Mouse (Mus musculus): ENCODE measurements at regions not wholly inside any gene's neighbourhood (a gene's known extent, or its start where the extent isn't known, plus 50 kb on each side); places are given as distances from the start of the nearest gene placed in this dataset.
"Not testable (repeated sequence)": the region's sequence is repeated elsewhere in the genome, so short reads cannot be mapped to it uniquely, and the experiment has no call there.

DNA sequence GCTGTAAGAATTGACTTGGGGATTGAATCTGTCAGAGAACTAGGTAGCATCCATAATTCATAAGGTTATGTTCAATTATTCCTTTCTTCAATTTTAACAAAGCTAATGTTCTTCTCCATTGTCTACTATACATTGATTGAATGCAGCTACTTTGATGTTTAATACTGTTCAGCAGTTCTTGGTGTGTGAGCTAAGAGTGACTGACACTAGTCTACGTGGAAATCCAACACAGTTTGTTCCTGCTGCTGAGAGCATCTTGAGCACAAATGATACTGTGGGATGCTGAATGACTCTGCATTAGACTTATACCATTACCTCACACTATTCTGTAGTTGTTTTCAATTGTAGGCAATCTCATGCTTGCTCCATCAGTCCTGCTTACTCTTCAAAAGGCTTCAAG lies 249.4 kb upstream of the Akr1e1 start:
- no peak overlapping the region for H3K27ac ChIP-seq (ENCODE audit: low read depth, low read length)
- no peak overlapping the region for H3K4me3 ChIP-seq (ENCODE audit: low read length)
- H3K4me1 ChIP-seq (ENCODE audit: control insufficient read depth, insufficient read depth, low read length): no peaks in the 10 kb centered on the region
- no peaks in the 10 kb centered on the region for H3K36me3 ChIP-seq (ENCODE audit: control insufficient read depth, insufficient read depth, low read length)
- no peaks in the 10 kb centered on the region for H3K27me3 ChIP-seq (ENCODE audit: control insufficient read depth, insufficient read depth, low read length)
- H3K4me2 ChIP-seq (replicated peaks; ENCODE audit: low read depth, low read length): no peak overlapping the region
- no peaks in the 10 kb centered on the region for H3K9me3 ChIP-seq (ENCODE audit: control insufficient read depth, low read length)
- WGBS: 78% methylated on average over 1 of the region's 1 CpGs
- ATAC-seq (ENCODE audit: low FRiP score, low TSS enrichment): no peak
- H3K9ac ChIP-seq (ENCODE audit: low read depth, low read length): no peak overlapping the region

DNA sequence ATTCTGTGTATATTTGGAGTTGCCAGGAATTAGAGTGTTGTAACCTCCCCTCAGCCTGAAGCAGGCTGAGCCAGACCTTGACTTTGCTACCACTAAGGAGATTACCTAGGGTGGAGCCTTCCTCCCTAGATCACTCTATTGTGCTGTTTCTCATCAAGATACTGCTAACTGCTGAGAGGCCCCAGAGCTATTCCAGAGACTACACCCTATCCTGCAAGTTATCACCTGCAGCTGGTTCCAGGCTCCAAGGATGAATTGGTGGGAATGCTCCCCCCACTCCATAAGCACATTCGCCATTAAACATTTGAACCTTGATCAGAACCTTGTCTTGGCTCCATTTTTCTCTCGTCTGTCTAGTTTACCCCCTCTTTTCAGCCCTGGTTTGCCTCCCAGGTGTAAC lies 230.5 kb upstream of the Akr1e1 start:
- not testable (repeated sequence) for H3K27me3 ChIP-seq (ENCODE audit: control insufficient read depth, insufficient read depth, low read length); H3K4me2 ChIP-seq (replicated peaks; ENCODE audit: low read depth, low read length); H3K4me1 ChIP-seq (ENCODE audit: control insufficient read depth, insufficient read depth, low read length); H3K27ac ChIP-seq (ENCODE audit: low read depth, low read length); H3K9me3 ChIP-seq (ENCODE audit: control insufficient read depth, low read length); H3K9ac ChIP-seq (ENCODE audit: low read depth, low read length); H3K4me3 ChIP-seq (ENCODE audit: low read length); H3K36me3 ChIP-seq (ENCODE audit: control insufficient read depth, insufficient read depth, low read length); ATAC-seq (ENCODE audit: low FRiP score, low TSS enrichment)
- WGBS: 84% methylated on average over 2 of the region's 2 CpGs

- Histone ChIP-seq H3K4me3 (ENCODE audit: low read length) (no peak overlapping the region), H3K9me3 (ENCODE audit: control insufficient read depth, low read length) (no peaks in the 10 kb centered on the region), H3K4me2 (replicated peaks; ENCODE audit: low read depth, low read length) (no peak overlapping the region), H3K27me3 (ENCODE audit: control insufficient read depth, insufficient read depth, low read length) (no peaks in the 10 kb centered on the region), H3K9ac (ENCODE audit: low read depth, low read length) (no peak overlapping the region), H3K27ac (ENCODE audit: low read depth, low read length) (no peak overlapping the region), H3K36me3 (ENCODE audit: control insufficient read depth, insufficient read depth, low read length) (no peaks in the 10 kb centered on the region), H3K4me1 (ENCODE audit: control insufficient read depth, insufficient read depth, low read length) (no peaks in the 10 kb centered on the region)
- ATAC-seq (ENCODE audit: low FRiP score, low TSS enrichment): no peak
- 89% methylated on average over 3 of the region's 3 CpGs for WGBS
Measured at GRCm38 (mm10) chr13:4826756-4827155, 217.8 kb upstream of the Akr1e1 start.

DNA sequence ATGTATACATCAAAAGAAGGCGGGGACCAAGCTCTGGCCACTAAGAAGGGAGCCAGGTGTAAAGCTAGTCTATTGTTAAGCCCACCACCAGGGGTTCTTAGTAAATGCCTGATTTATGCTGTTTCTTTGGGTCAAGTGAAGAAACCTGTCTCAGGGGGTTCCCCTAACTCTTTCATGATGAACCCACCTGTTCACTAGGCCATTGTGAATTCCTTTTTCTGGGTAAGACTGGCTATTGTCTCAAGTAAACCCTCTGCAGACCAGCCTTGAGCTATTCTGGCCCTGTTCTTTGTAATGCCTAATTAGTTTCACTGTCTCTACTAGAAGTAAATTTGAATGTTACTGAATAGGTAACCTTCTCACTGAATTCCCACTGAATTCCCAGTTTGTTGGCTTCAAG lies 216.8 kb upstream of the Akr1e1 start:
- H3K4me1 ChIP-seq (ENCODE audit: control insufficient read depth, insufficient read depth, low read length); ATAC-seq (ENCODE audit: low FRiP score, low TSS enrichment); H3K36me3 ChIP-seq (ENCODE audit: control insufficient read depth, insufficient read depth, low read length); H3K4me2 ChIP-seq (replicated peaks; ENCODE audit: low read depth, low read length); H3K27me3 ChIP-seq (ENCODE audit: control insufficient read depth, insufficient read depth, low read length); H3K27ac ChIP-seq (ENCODE audit: low read depth, low read length); H3K9me3 ChIP-seq (ENCODE audit: control insufficient read depth, low read length); H3K9ac ChIP-seq (ENCODE audit: low read depth, low read length); H3K4me3 ChIP-seq (ENCODE audit: low read length): not testable (repeated sequence)
- WGBS: 97% methylated on average over 1 of the region's 1 CpGs

DNA sequence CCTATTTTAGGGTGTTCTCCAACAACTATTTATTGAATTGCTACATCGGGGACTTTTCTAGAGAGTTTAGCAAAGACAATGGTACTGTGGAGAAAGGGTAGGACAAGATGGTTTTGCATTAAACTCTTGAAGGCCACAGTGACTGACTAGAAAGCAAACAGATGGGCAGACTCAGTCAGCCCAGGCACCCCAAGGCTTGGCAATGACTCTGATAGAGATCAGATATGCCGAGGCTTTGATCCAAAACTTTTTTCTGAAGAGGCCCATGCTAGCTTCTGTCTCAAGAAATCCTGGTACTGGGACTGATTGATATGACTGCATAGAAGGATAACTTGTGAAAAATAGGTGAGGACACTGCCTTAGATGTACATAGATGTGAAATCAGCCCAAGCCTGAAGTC lies 197.9 kb upstream of the Akr1e1 start:
- 83% methylated on average over 2 of the region's 2 CpGs for WGBS
- no peak overlapping the region for H3K9ac ChIP-seq (ENCODE audit: low read depth, low read length)
- no peak overlapping the region for H3K4me3 ChIP-seq (ENCODE audit: low read length)
- no peaks in the 10 kb centered on the region for H3K9me3 ChIP-seq (ENCODE audit: control insufficient read depth, low read length)
- no peaks in the 10 kb centered on the region for H3K4me1 ChIP-seq (ENCODE audit: control insufficient read depth, insufficient read depth, low read length)
- H3K27ac ChIP-seq (ENCODE audit: low read depth, low read length): no peak overlapping the region
- H3K27me3 ChIP-seq (ENCODE audit: control insufficient read depth, insufficient read depth, low read length): no peaks in the 10 kb centered on the region
- no peak for ATAC-seq (ENCODE audit: low FRiP score, low TSS enrichment)
- H3K4me2 ChIP-seq (replicated peaks; ENCODE audit: low read depth, low read length): no peak overlapping the region
- H3K36me3 ChIP-seq (ENCODE audit: control insufficient read depth, insufficient read depth, low read length): no peaks in the 10 kb centered on the region

DNA sequence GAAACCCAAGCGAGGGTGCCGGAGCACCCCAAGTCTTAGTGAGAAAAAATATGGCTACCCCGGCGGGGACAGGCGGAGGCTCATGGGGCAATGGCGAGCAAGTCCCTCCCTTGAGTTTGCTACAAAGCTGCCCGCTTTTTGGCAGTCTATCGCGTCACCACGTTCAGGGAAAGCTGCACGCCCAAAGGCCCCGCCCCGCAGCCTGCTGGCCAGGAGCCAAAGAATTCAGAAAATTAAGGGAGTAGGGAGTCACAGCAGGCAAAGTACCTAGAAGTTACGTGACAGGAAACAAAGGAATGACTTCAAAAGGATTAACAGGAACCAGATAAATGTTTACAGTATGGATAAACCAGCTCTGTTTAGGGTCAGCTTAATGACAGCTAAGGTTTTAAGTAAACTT lies 191.7 kb upstream of the Akr1e1 start:
- ATAC-seq (ENCODE audit: low FRiP score, low TSS enrichment): no peak
- WGBS: 89% methylated on average over 14 of the region's 14 CpGs

DNA sequence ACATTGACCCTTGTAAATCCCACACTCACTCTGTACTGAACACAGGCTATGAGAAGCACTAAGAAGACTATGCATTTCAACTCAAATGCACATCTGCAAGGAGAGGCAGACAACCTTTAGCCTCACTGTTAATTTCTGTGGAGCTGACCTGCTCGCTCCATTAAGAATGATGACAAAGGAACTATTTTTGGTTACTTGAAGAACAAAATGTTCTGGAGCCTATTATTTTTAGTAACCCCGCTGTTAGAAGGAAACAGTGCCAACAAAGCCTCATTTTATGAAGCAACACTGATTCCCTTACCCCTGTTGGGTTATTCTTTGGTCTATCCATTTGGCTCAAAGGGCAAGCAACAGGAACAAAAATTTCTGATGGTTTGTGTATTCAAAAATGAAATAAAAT lies 182.2 kb upstream of the Akr1e1 start:
- ATAC-seq (ENCODE audit: low FRiP score, low TSS enrichment): no peak
- Histone ChIP-seq H3K4me3 (ENCODE audit: low read length) (no peak overlapping the region), H3K27ac (ENCODE audit: low read depth, low read length) (no peak overlapping the region), H3K27me3 (ENCODE audit: control insufficient read depth, insufficient read depth, low read length) (no peaks in the 10 kb centered on the region), H3K9me3 (ENCODE audit: control insufficient read depth, low read length) (peaks cover 4% of the 10 kb centered on the region; the same call in 1 of the 2 replicates), H3K9ac (ENCODE audit: low read depth, low read length) (no peak overlapping the region), H3K4me1 (ENCODE audit: control insufficient read depth, insufficient read depth, low read length) (no peaks in the 10 kb centered on the region), H3K36me3 (ENCODE audit: control insufficient read depth, insufficient read depth, low read length) (no peaks in the 10 kb centered on the region), H3K4me2 (replicated peaks; ENCODE audit: low read depth, low read length) (no peak overlapping the region)
- WGBS: 78% methylated on average over 2 of the region's 2 CpGs

More for the DNA sequence above, 191.7 kb upstream of the Akr1e1 start:
- Histone ChIP-seq H3K36me3 (ENCODE audit: control insufficient read depth, insufficient read depth, low read length) (no peaks in the 10 kb centered on the region), H3K4me3 (ENCODE audit: low read length) (no peak overlapping the region), H3K27ac (ENCODE audit: low read depth, low read length) (no peak overlapping the region), H3K9me3 (ENCODE audit: control insufficient read depth, low read length) (peaks cover 6% of the 10 kb centered on the region), H3K27me3 (ENCODE audit: control insufficient read depth, insufficient read depth, low read length) (no peaks in the 10 kb centered on the region), H3K4me1 (ENCODE audit: control insufficient read depth, insufficient read depth, low read length) (no peaks in the 10 kb centered on the region), H3K9ac (ENCODE audit: low read depth, low read length) (no peak overlapping the region), H3K4me2 (replicated peaks; ENCODE audit: low read depth, low read length) (no peak overlapping the region)

- H3K27me3 ChIP-seq (ENCODE audit: control insufficient read depth, insufficient read depth, low read length): no peaks in the 10 kb centered on the region
- H3K9me3 ChIP-seq (ENCODE audit: control insufficient read depth, low read length): peaks cover 3% of the 10 kb centered on the region; the same call in 1 of the 2 replicates
- H3K27ac ChIP-seq (ENCODE audit: low read depth, low read length): no peak overlapping the region
- H3K36me3 ChIP-seq (ENCODE audit: control insufficient read depth, insufficient read depth, low read length): no peaks in the 10 kb centered on the region
- H3K4me2 ChIP-seq (replicated peaks; ENCODE audit: low read depth, low read length): no peak overlapping the region
- 78% methylated on average over 2 of the region's 2 CpGs for WGBS
- no peaks in the 10 kb centered on the region for H3K4me1 ChIP-seq (ENCODE audit: control insufficient read depth, insufficient read depth, low read length)
- H3K9ac ChIP-seq (ENCODE audit: low read depth, low read length): no peak overlapping the region
- ATAC-seq (ENCODE audit: low FRiP score, low TSS enrichment): no peak
- H3K4me3 ChIP-seq (ENCODE audit: low read length): no peak overlapping the region
Measured at GRCm38 (mm10) chr13:4790414-4790813, 181.4 kb upstream of the Akr1e1 start.

- Histone ChIP-seq H3K36me3 (ENCODE audit: control insufficient read depth, insufficient read depth, low read length) (no peaks in the 10 kb centered on the region), H3K4me3 (ENCODE audit: low read length) (no peak overlapping the region), H3K4me2 (replicated peaks; ENCODE audit: low read depth, low read length) (no peak overlapping the region), H3K9me3 (ENCODE audit: control insufficient read depth, low read length) (no peaks in the 10 kb centered on the region), H3K4me1 (ENCODE audit: control insufficient read depth, insufficient read depth, low read length) (no peaks in the 10 kb centered on the region), H3K27ac (ENCODE audit: low read depth, low read length) (no peak overlapping the region), H3K27me3 (ENCODE audit: control insufficient read depth, insufficient read depth, low read length) (no peaks in the 10 kb centered on the region), H3K9ac (ENCODE audit: low read depth, low read length) (no peak overlapping the region)
- 51% methylated on average over 3 of the region's 3 CpGs for WGBS
- no peak for ATAC-seq (ENCODE audit: low FRiP score, low TSS enrichment)
Measured at GRCm38 (mm10) chr13:4783290-4783689, 174.3 kb upstream of the Akr1e1 start.
